Mouse (Mus musculus): Measurements from ENCODE around the gene Hspbap1. TPM values are rescaled to one million over a fixed set of nuclear protein-coding genes. Genes with fewer than 3 reads are reported as not detected.

Hspbap1 gene
- total and polyA plus RNA-seq, 3 experiments, result 7.2 to 9.6 TPM; not detected in 1

DNA sequence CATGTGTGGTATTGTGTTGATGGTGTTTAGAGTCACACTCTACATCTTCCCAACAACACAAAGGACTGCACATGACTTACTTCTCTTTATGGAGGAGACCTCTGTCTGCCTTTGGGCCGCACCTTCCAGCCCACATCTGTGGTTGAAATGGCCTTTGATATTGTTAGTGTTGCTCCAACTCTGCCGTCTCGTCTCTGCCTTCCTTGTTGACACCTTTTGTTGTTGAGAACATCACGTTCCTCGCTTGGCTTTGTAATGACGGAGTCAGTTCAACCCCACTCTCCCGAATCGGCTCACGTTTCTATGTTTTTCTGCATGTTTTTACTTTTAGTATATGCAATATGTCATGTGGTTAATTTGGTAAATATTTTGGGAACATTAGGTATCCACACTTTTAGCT, 10.9 kb downstream of the Hspbap1 start:
- Histone ChIP-seq H3K9me3 (replicated peaks; ENCODE audit: insufficient read depth, low read length) (no peaks in the 10 kb centered on the region), H3K79me2 (ENCODE audit: control insufficient read depth, insufficient read depth, low read length, poor library complexity) (peaks cover 2% of the 10 kb centered on the region; the same call in 1 of the 2 replicates), H3K4me1 (ENCODE audit: control insufficient read depth in 1 of 2, insufficient read depth in 2 of 2, low read length in 2 of 2) (peaks cover 0 to 12% of the 10 kb centered on the region in 2 experiments; a peak in 3 of 4 replicates), H3K36me3 (ENCODE audit: control insufficient read depth in 1 of 2, insufficient read depth in 2 of 2, low read length in 2 of 2) (peaks cover 0 to 22% of the 10 kb centered on the region in 2 experiments; a peak in 2 of 4 replicates), H3K9ac (ENCODE audit: control insufficient read depth, low read depth, low read length, poor library complexity, severe bottlenecking) (no peak overlapping the region), H3K27ac (ENCODE audit: control insufficient read depth, low read depth, low read length) (no peak overlapping the region), H3K27me3 (ENCODE audit: control insufficient read depth in 1 of 2, insufficient read depth in 2 of 2, low read length in 2 of 2) (no peaks in the 10 kb centered on the region), H3K4me3 (ENCODE audit: control insufficient read depth in 1 of 2, insufficient read depth in 1 of 2, low read depth in 2 of 2, low read length in 2 of 2) (no peak overlapping the region)
- TF ChIP-seq MAZ (IDR thresholded peaks at IDR 0.05; ENCODE audit: low read depth, low read length), result no peak
- no peak for TF ChIP-seq TBP (IDR thresholded peaks at IDR 0.05; ENCODE audit: low read depth, low read length)
- no peak for TF ChIP-seq USF2 (IDR thresholded peaks at IDR 0.05; ENCODE audit: borderline replicate concordance in 1 of 2, insufficient read depth in 1 of 2, low read depth in 1 of 2, low read length in 2 of 2)
- TF ChIP-seq ELF1 (IDR thresholded peaks at IDR 0.05; ENCODE audit: low read depth, low read length), result no peak
- TF ChIP-seq ZC3H11A (IDR thresholded peaks at IDR 0.05; ENCODE audit: low read depth, low read length), result no peak
- no peak for TF ChIP-seq ZKSCAN1 (IDR thresholded peaks at IDR 0.05; ENCODE audit: low read depth, low read length)
- TF ChIP-seq MAX (IDR thresholded peaks at IDR 0.05; ENCODE audit: low read length), result no peak
- TF ChIP-seq RAD21 (IDR thresholded peaks at IDR 0.05; ENCODE audit: low read depth, low read length), result no peak
- no peak for TF ChIP-seq SIN3A (IDR thresholded peaks at IDR 0.05; ENCODE audit: low read length)
- DNase-seq (ENCODE audit: low read depth, low spot score), result no peak

- Histone ChIP-seq H3K27ac (ENCODE audit: control insufficient read depth, low read depth, low read length) (no peak overlapping the region), H3K4me1 (ENCODE audit: control insufficient read depth in 1 of 2, insufficient read depth in 2 of 2, low read length in 2 of 2) (peaks cover 0 to 11% of the 10 kb centered on the region in 2 experiments; a peak in 3 of 4 replicates), H3K9me3 (replicated peaks; ENCODE audit: insufficient read depth, low read length) (no peaks in the 10 kb centered on the region), H3K4me3 (ENCODE audit: control insufficient read depth in 1 of 2, insufficient read depth in 1 of 2, low read depth in 2 of 2, low read length in 2 of 2) (no peak overlapping the region), H3K9ac (ENCODE audit: control insufficient read depth, low read depth, low read length, poor library complexity, severe bottlenecking) (no peak overlapping the region), H3K79me2 (ENCODE audit: control insufficient read depth, insufficient read depth, low read length, poor library complexity) (peaks cover 2% of the 10 kb centered on the region; the same call in 1 of the 2 replicates), H3K27me3 (ENCODE audit: control insufficient read depth in 1 of 2, insufficient read depth in 2 of 2, low read length in 2 of 2) (no peaks in the 10 kb centered on the region), H3K36me3 (ENCODE audit: control insufficient read depth in 1 of 2, insufficient read depth in 2 of 2, low read length in 2 of 2) (peaks cover 0 to 17% of the 10 kb centered on the region in 2 experiments; a peak in 2 of 4 replicates)
- no peak for DNase-seq (ENCODE audit: low read depth, low spot score)
- no peak for TF ChIP-seq ZKSCAN1 (IDR thresholded peaks at IDR 0.05; ENCODE audit: low read depth, low read length)
- TF ChIP-seq BHLHE40 (IDR thresholded peaks at IDR 0.05; ENCODE audit: borderline replicate concordance, low read depth, low read length), result no peak
- no peak for TF ChIP-seq EP300 (IDR thresholded peaks at IDR 0.05; ENCODE audit: low read depth in 1 of 2, low read length in 2 of 2)
- no peak for TF ChIP-seq E2F4 (IDR thresholded peaks at IDR 0.05; ENCODE audit: borderline replicate concordance, low read depth, low read length)
- TF ChIP-seq POLR2A (IDR thresholded peaks at IDR 0.05; ENCODE audit: control insufficient read depth in 1 of 2, insufficient read depth in 1 of 2, low read depth in 1 of 2, low read length in 2 of 2, poor library complexity in 1 of 2), result no peak
- no peak for TF ChIP-seq USF1 (IDR thresholded peaks at IDR 0.05; ENCODE audit: low read depth, low read length)
- TF ChIP-seq ELF1 (IDR thresholded peaks at IDR 0.05; ENCODE audit: low read depth, low read length), result no peak
- TF ChIP-seq POLR2AphosphoS5 (IDR thresholded peaks at IDR 0.05; ENCODE audit: borderline replicate concordance, low read depth, low read length), result no peak
- TF ChIP-seq SMC3 (IDR thresholded peaks at IDR 0.05; ENCODE audit: low read depth, low read length), result no peak
- TF ChIP-seq SIN3A (IDR thresholded peaks at IDR 0.05; ENCODE audit: low read length), result no peak
- no peak for TF ChIP-seq POLR2AphosphoS2 (IDR thresholded peaks at IDR 0.05; ENCODE audit: low read length)
- TF ChIP-seq TAL1 (IDR thresholded peaks at IDR 0.05; ENCODE audit: low read length), result no peak
- TF ChIP-seq USF2 (IDR thresholded peaks at IDR 0.05; ENCODE audit: borderline replicate concordance in 1 of 2, insufficient read depth in 1 of 2, low read depth in 1 of 2, low read length in 2 of 2), result no peak
- TF ChIP-seq GATA1 (IDR thresholded peaks at IDR 0.05; ENCODE audit: low read depth, low read length), result no peak
- no peak for TF ChIP-seq MYB (IDR thresholded peaks at IDR 0.05; ENCODE audit: low read depth, low read length)
- no peak for TF ChIP-seq CTCF (IDR thresholded peaks at IDR 0.05 in 2 of 3, conservative IDR thresholded peaks at IDR 0.05 in 1 of 3; ENCODE audit: control insufficient read depth in 1 of 3, insufficient read depth in 1 of 3, low read depth in 2 of 3, low read length in 3 of 3, poor library complexity in 1 of 3, severe bottlenecking in 1 of 3)
- no peak for TF ChIP-seq CHD1 (IDR thresholded peaks at IDR 0.05; ENCODE audit: low read depth, low read length)
- TF ChIP-seq TBP (IDR thresholded peaks at IDR 0.05; ENCODE audit: low read depth, low read length), result no peak
These were observed 11.5 kb downstream of the Hspbap1 start for GRCm38 (mm10) chr16:35781651-35782050.

All from MEL (cell line).